Mouse (Mus musculus) spleen, postnatal 14 days (tissue): ENCODE data around the gene Urb2.
"Not testable (repeated sequence)": the region's sequence is repeated elsewhere in the genome, so short reads cannot be mapped to it uniquely, and the experiment has no call there.

Experiments
- DNase-seq, 2 experiments: peaks; one replicate each; pipeline ENCODE4 v3.0.0; 2021 to 2022; ENCODE audit warnings: low spot score in 2 of 2

The Urb2 gene

GRCm38 (mm10) chr8:124021237-124022227, at the start of gene Urb2, which contains the start of gene Taf5l:
Urb2 (plus strand) TSS chr8:124021508.
Taf5l (minus strand) TSS chr8:124021397.
- DNase-seq = peak; percentile 87 to 93

- no peak for DNase-seq
These were observed 47.8 kb upstream of the Urb2 start for GRCm38 (mm10) chr8:123973495-123973894.

- no peak for DNase-seq
These were observed 43.8 kb upstream of the Urb2 start for GRCm38 (mm10) chr8:123977499-123977898.

DNA sequence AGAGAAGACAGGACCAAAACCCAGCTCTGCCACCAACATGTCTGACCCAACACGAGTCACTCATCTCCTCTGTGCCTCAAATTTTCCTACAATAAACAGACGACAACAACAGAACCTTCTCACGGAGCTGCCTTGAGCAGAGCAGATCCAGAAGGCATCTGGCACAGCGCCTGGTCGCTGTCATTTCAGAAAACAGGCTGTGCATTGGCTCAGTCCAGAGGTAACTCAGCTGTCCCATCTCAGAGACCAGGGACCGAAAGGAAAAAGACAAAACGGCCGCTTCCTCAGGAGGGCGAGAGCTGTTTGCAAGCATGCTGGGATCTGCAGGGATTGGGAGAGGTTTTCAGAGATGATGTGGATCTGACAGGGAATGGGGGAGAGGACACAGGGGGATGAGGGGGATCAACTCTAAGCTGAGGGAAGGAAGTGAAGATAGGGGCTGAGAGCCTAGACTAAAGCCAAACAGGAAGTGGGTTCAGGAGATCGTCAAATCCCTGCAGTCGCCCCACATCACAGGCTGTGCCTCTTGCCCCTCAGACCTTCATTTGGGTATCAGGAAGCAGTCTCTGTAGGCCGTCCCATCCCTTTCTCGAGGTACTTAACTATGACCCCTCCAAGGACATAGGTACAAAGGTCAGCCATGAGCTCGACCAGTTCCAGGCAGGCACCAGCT, 43.0 kb upstream of the Urb2 start:
- DNase-seq = no peak

DNA sequence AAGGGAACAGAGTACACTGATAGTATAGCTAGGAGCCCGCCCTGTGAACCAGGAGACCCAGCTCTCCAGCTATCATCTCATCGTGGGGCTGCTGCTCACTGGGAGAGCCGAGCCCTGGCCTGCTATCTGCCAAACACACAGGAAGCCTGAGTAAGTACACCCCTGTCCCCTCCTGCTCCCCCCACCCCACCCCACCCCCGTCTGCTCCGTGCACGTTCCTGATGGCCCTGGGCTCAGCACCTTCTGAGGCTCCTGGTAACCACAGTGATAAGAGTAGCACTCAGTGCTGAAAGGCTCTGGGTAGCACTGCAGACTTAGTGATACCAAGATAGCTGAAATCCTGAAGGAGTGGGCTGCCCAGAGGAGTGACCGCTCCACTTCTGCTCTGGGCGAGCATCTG, 42.4 kb upstream of the Urb2 start:
- peak; percentile 26 to 34 for DNase-seq

DNA sequence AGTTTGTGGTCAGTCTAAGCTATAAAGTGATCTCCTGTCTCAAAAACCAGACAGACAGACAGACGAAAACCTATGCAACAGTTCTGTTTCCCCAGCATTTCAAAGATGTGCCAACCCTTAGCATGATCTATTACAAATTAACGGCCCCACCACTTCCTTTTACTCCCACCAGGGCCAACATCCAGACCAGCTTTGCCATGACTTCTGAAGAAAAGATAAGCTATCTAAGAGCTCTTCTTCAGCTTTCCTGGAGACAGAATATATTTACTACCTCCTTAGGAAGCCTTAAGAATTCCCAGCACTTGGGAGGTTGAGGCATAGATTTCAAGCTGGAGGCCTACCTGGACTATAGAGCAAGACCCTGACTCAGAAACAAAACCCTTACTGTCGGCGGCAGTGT, 41.1 kb upstream of the Urb2 start:
- DNase-seq = no peak

GRCm38 (mm10) chr8:123981674-123982073, 39.6 kb upstream of the Urb2 start:
- DNase-seq = no peak

DNA sequence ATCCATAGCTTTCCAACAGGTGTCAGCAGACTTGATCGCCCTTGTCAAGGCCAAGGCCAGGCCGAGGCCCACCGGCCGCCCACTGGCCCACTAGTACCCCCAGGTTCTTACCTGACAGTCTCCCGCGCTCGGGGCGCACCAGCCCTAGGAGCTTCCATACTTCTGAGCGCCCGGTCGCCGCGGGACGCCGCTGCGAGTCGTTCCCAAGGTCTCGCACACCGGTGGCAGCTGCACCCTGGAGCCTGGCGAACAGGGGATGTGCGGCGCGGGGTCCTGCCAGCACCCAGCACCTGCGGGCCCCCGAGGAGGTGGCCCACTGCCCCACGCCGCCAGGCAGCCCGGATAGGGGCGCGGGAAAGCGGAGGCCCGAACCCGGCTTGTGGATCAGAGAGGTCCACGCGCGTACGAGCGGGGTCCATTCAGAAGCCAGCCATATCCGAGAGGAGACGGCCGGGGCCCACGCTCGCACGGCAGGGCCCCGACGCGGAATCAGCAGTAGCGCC, 39.0 kb upstream of the Urb2 start:
- DNase-seq = peak; percentile 24 to 26

- DNase-seq = peak; percentile 76 to 79
These were observed 38.4 kb upstream of the Urb2 start, which contains the start of gene Abcb10 for GRCm38 (mm10) chr8:123982826-123983400. Abcb10 (minus strand) TSS chr8:123983122.

- peak; percentile 30 to 47 for DNase-seq
These were observed 32.7 kb upstream of the Urb2 start for GRCm38 (mm10) chr8:123988605-123989038.

DNA sequence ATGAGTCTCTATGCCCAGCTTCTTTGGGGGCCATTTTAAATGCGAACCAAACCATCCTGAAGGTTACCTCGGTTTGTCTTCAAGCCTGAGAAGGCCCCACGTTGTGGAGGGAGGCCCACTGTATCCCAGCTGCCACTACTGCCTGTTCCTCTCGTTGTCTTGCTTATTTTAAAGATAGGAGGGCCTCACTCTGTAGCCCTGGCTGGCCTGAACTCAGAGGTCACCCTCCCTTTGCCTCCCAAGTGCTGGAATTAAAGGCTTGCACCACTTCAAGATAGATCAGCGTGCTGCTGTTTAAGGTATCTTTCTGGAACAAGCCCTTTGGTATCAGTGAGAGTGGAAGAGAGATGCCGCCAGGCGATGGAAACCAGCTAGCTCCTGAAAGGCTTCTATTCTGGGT, 32.2 kb upstream of the Urb2 start:
- DNase-seq = no peak

GRCm38 (mm10) chr8:123990277-123991049, 30.8 kb upstream of the Urb2 start:
- DNase-seq = no peak

- DNase-seq = peak in 1 of 2 experiments; percentile 33
These were observed 28.7 kb upstream of the Urb2 start for GRCm38 (mm10) chr8:123992587-123992986.

DNA sequence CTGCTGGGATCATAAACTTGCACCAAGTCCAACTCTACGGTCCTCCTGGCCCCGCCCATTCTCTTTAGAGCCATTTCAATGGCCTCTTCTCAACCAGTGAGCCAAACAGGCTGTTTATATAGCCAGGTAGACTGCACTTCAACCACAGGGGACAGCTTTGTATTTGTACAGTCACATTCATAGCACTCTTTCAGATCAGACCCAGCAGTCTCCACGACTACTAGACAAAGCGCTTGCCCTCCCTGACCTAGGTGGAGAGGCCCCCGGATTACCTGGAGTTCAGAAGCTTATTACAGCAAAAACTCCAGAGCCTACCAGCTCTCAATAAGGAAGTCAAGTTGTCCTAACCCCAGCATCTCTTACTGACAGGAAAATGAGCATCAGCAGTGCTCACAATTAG, 27.7 kb upstream of the Urb2 start:
- DNase-seq = no peak

DNA sequence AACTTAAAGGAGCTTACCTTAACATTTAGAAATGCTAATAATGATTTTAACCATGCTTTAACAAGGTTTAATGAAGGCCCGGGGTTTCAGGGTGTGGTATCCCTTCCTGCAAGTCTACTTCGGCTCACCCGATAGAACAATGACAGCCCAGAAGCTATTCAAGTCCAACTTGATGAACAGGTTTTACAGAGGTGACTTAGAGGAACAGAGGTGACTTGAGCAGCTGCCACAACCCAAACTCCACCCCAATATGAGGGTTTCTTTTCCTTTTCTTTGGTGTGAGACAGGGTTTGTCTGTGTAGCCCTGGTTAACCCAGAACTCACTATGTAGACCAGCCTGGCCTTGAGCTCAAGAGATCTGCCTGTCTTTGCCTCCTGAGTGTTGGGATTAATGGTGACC, 27.3 kb upstream of the Urb2 start:
- DNase-seq = no peak

GRCm38 (mm10) chr8:123999568-123999967, 21.7 kb upstream of the Urb2 start:
- DNase-seq = no peak

DNA sequence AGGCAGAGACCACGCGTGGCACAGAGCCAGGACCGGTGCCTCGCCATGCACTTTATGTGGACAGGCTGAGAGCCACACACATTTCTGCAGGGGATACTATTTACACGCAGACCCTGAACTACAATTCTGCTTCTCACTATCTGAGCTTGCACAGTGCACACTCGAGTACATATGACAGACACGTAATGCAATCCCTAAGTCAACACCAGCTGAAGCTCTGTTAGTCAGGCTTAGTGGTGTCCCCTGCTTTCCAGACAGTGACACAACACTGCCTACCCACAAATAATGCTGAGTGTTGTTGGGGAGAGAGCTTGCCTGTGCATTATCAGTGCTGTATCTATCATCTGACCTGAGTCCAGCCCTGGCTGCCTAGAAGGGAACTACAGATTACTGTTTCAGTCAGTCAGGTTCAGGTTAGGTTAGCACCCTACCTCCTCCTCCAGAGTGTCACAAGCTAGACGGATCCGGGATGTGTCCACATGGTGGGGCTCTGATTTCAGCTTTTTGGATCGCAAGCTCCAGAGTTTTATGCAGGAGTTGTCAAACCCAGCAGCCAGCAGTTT, 18.7 kb upstream of the Urb2 start:
- no peak for DNase-seq

GRCm38 (mm10) chr8:124007829-124008228, 13.5 kb upstream of the Urb2 start:
- DNase-seq = no peak

DNA sequence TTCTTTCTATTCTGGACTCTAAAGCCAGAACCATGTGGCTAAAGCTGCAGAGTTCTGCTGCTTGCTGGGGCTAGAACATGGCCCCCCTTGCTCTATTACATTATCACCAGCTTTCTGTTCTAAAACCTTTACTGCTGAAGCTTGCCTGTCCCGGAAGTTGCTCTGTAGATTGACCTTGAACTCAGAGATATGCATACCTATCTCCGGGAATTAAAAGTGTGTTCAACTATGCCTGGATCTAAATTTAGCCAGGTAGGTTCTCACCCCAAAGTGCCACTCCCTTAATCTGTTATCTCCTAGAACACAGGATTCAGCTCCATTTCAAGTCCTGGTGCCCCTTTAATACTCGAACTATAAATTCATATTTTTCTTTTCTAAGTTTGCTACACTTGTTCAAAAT, 9.7 kb upstream of the Urb2 start:
- no peak for DNase-seq

DNA sequence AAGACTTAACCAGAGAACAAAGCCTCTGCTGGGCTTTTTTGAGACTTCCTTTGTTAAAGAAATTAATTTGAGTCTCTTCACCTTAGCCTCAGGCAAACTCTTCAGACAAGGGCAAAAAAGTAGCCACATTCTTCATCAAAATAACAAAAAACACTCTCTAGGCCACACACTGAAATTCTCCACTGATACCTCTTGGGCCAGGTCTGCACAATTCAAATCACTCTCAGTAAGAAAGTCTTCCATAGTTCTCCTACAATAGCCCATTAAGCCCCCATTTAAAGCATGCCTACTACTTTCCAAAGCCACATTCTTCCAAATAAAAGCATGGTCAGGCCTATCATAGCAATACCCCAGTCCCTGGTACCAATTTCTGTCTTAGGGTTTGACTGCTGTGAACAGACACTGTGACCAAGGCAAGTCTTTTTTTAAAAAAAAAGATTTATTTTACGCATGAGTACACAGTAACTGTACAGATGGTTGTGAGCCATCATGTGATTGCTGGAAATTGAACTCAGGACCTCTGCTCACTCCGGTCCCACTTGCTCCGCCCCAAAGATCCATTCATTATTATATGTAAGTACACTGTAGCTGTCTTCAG, 9.2 kb upstream of the Urb2 start:
- no peak for DNase-seq

DNA sequence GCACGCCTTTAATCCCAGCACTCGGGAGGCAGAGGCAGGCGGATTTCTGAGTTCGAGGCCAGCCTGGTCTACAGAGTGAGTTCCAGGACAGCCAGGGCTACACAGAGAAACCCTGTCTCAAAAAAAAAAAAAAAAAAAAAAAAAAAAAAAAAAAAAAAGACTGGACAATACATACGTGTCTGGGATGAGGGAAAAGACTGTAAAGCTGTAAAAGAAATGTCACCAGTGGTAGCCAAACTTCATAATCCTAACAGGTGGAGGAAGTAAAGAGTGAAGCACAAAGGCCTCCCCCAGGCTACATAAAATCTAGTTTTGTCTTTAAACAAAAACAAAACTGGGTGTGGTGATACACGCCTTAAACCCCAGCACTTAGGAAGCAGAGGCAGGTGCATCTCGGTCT, 7.0 kb upstream of the Urb2 start:
- not testable (repeated sequence) for DNase-seq
